Mouse (Mus musculus) R1 (cell line): Measurements from ENCODE around the gene Atp23.
A peak's percentile ranks its signal among the peaks of the same experiment; 100 is the strongest.

Experiments
- DNase-seq: peaks from one replicate; pipeline ENCODE4 v3.0.0-alpha.2; 2018; ENCODE audit warnings: low read depth, low spot score

Atp23 gene

DNA sequence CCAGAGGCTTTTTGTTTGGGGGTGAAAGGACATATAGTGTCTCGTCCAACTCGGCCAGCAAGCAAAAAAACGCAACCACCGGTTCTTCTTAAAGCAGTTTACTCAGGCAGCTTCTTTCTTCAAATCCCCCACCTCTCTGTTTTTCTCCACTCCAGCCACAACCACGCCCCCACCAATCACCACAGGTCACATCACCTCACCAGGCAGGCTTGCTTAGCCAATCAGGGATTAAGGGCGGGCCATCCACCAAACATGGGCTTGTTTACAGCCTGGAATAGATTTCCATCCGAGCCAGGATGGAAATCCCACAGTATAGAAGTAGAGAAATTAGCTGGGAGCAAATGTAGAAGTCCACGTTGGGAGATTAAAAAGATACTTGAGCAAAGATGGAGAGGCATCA lies 74.9 kb downstream of the Atp23 start:
- peak; percentile 14 for DNase-seq

DNA sequence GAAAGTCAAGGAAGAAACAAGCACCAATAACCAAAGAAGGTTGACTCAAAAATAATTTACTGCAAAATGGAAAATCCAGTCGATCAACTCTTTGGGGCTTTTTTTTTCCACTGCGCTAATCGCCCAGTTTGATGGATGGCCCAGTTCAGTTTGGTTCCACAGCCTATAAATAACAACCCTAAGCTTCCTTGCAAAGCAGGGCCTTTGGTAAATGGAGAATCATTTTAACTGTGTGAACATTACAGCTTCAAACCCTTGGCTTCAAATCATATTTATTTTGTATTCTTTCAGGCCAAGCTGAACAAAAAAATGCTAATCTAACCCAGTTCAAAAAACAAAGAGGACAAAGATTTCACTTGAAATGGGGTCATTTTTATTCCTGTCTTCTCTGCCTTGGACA lies 78.7 kb downstream of the Atp23 start:
- no peak for DNase-seq
